Mouse (Mus musculus): Measurements from ENCODE around the gene Yy1.

Gene Yy1

GRCm38 (mm10) chr12:108857109-108857508 is 64.3 kb downstream of the Yy1 start:
- no peak for DNase-seq (ENCODE audit: low spot score in 2 of 2)

- no peak for DNase-seq (ENCODE audit: low spot score in 2 of 2)
Measured at GRCm38 (mm10) chr12:108857589-108858184, 64.9 kb downstream of the Yy1 start.

GRCm38 (mm10) chr12:108858486-108858885 is 65.7 kb downstream of the Yy1 start:
- DNase-seq (ENCODE audit: low spot score in 2 of 2): no peak

GRCm38 (mm10) chr12:108865007-108865494 is 72.3 kb downstream of the Yy1 start:
- no peak for DNase-seq (ENCODE audit: low spot score in 2 of 2)

- no peak for DNase-seq (ENCODE audit: low spot score in 2 of 2)
Measured at GRCm38 (mm10) chr12:108869575-108869974, 76.8 kb downstream of the Yy1 start.

All from left cerebral cortex, adult 9 months (tissue).